Mouse (Mus musculus) left cerebral cortex, postnatal 4 days (tissue): Measurements from ENCODE around the gene Clrn1. TPM values are rescaled to one million over a fixed set of nuclear protein-coding genes. Genes with fewer than 3 reads are reported as not detected.
A peak's percentile ranks its signal among the peaks of the same experiment; 100 is the strongest.

Source experiments
- DNase-seq: peaks from one replicate; pipeline ENCODE4 v3.0.0-alpha.2; 2022
- intact Hi-C: fragments of 180-260 bp; cut with DNase I; formaldehyde crosslinking; loops from one replicate; pipeline ENCODE4 v1.15.1; 2025
- total RNA-seq, 2 experiments: library from RNA; stranded (reverse); gene quantifications; 2 replicates each; pipeline ENCODE4 v1.2.3; 2021

Gene Clrn1
- total RNA-seq, 2 experiments from 2014 or later: 2.6 to 3.0 TPM

GRCm38 (mm10) chr3:58832888-58833287 lies 52.3 kb downstream of the Clrn1 start:
- intact Hi-C loops: no loop called here
- DNase-seq: peak; percentile 35

- DNase-seq: no peak
- intact Hi-C loops: no loop called here
Observed at GRCm38 (mm10) chr3:58831586-58831985, 53.6 kb downstream of the Clrn1 start.

- DNase-seq: no peak
- intact Hi-C loops: no loop called here
Observed at GRCm38 (mm10) chr3:58829926-58830325, 55.2 kb downstream of the Clrn1 start.

GRCm38 (mm10) chr3:58828366-58829153 lies 56.6 kb downstream of the Clrn1 start:
- no peak for DNase-seq
- intact Hi-C loops: no loop called here

- DNase-seq: peak; percentile 36
- intact Hi-C loops: no loop called here
Observed at GRCm38 (mm10) chr3:58826266-58826665, 58.9 kb downstream of the Clrn1 start.

- DNase-seq: no peak
- intact Hi-C loops: no loop called here
Observed at GRCm38 (mm10) chr3:58822211-58822610, 62.9 kb downstream of the Clrn1 start, which contains the start of gene Mindy4b-ps. TSS of gene Mindy4b-ps (minus strand) at chr3:58822311.

GRCm38 (mm10) chr3:58817337-58817736 lies 67.8 kb downstream of the Clrn1 start:
- intact Hi-C loops: no loop called here
- peak; percentile 13 for DNase-seq

- DNase-seq: peak; percentile 62
- intact Hi-C loops: no loop called here
Observed at GRCm38 (mm10) chr3:58814191-58814590, 70.9 kb downstream of the Clrn1 start.

- no peak for DNase-seq
- intact Hi-C loops: no loop called here
Observed at GRCm38 (mm10) chr3:58810353-58810752, 74.8 kb downstream of the Clrn1 start.

- DNase-seq: no peak
- intact Hi-C loops: no loop called here
Observed at GRCm38 (mm10) chr3:58809111-58809915, 75.8 kb downstream of the Clrn1 start.

GRCm38 (mm10) chr3:58808636-58809035 lies 76.5 kb downstream of the Clrn1 start:
- intact Hi-C loops: no loop called here
- DNase-seq: peak; percentile 63

GRCm38 (mm10) chr3:58804745-58805144 lies 80.4 kb downstream of the Clrn1 start:
- intact Hi-C loops: no loop called here
- no peak for DNase-seq

GRCm38 (mm10) chr3:58798676-58799075 lies 86.5 kb downstream of the Clrn1 start:
- no peak for DNase-seq
- intact Hi-C loops: no loop called here

- DNase-seq: no peak
- intact Hi-C loops: no loop called here
Observed at GRCm38 (mm10) chr3:58798245-58798644, 86.9 kb downstream of the Clrn1 start.

Other genes with a start within 250 kb of the Clrn1 start
- gene Erich6, start 248.1 kb downstream of the Clrn1 start, total RNA-seq: under 1 TPM; 0.56 to 0.72 TPM
- gene Siah2, start 192.9 kb downstream of the Clrn1 start, total RNA-seq: 10 to 100 TPM; 19.4 to 23.2 TPM
- gene Mindy4b-ps, start 63.0 kb downstream of the Clrn1 start, total RNA-seq: under 1 TPM; 0.40 to 0.48 TPM
- gene Med12l, start 120.5 kb upstream of the Clrn1 start, total RNA-seq: 10 to 100 TPM; 23.0 to 25.4 TPM
- not detected for gene Gpr171, start 216.5 kb upstream of the Clrn1 start, total RNA-seq